In the genomic region with DNA sequence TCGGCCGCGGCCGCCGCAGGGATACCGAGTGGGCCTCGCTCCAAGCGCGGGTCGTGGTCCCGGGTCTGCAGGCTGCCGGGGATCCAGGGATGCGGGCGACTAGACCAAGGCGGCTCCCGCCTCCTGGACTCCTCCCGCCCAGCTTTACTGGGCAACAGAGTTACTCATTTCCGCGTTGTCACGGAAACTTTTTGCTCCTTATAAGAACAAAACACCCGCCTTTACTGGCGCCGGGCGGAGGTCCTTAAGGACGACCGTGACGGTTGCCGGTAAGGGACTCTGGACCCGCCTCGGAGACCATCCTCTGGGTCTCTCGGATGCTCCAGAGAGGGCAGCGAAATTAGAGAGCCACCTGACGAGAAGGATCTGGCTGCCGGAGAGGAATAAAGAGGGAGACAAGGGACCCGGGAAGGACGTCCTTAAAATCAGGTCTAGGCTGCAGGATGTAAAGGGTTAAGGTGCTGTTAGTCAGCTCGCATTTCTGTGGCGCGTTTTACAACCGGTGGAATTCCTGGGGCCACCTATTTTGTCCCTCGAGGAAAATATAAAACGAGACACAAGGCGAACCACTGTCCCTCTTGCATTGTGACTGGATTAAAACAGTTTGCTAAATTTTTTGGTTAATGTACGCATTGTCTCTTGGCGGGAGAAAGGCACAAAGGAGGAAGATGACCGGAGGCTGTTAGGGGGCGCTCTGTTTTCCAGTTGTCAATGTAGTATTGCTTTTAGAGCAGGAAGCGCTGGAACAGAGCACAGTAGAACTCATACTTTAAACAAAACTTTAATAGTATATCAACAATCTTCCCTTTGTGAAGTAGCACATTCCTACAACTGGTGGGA, we compare ENCODE assay signal across 7 mouse cellular contexts. TPM values are rescaled to one million over a fixed set of nuclear protein-coding genes. Genes with fewer than 3 reads are reported as not detected.
A peak's percentile ranks its signal among the peaks of the same experiment; 100 is the strongest.
DNase-seq lines count a peak whose midpoint lies in the region; ATAC-seq and TF ChIP-seq lines count a peak whose summit lies in the region.

A gene (minus strand): TSS at position 162 of the 840 bp plus-strand sequence.
A gene (minus strand): TSS at position 174 of the 840 bp plus-strand sequence.

- peak within 1 kb of the TSS; percentile 97 for H3K27ac ChIP-seq in embryonic facial prominence, embryonic 10.5 days (replicated peaks)
- H3K27ac ChIP-seq in limb, embryonic 10.5 days: peak within 1 kb of the TSS; percentile 98
- peak within 1 kb of the TSS; percentile 87 for H3K27ac ChIP-seq in midbrain, embryonic 12.5 days (replicated peaks)
- peak within 1 kb of the TSS; percentile 68 for H3K27ac ChIP-seq in small intestine, adult 2 months (ENCODE audit: insufficient read depth, low read depth, low read length)

- peak; percentile 84 for DNase-seq in adipocyte (ENCODE audit: low spot score)
- peak; percentile 85 for DNase-seq in embryonic facial prominence, embryonic 10.5 days (ENCODE audit: low spot score)
- DNase-seq in heart, adult 11 months: peak; percentile 99
- peak; percentile 81 for DNase-seq in kidney, adult 11 months
- DNase-seq in limb, embryonic 10.5 days (ENCODE audit: low spot score): peak; percentile 86

- H3K27me3 ChIP-seq in embryonic facial prominence, embryonic 10.5 days (replicated peaks; ENCODE audit: low read depth, poor library complexity, severe bottlenecking): no peaks in the 10 kb centered on the region
- no peaks in the 10 kb centered on the region for H3K27me3 ChIP-seq in limb, embryonic 10.5 days (ENCODE audit: low read depth, poor library complexity, severe bottlenecking)
- no peaks in the 10 kb centered on the region for H3K27me3 ChIP-seq in midbrain, embryonic 12.5 days
- no peaks in the 10 kb centered on the region; the same call in 1 of the 2 replicates for H3K27me3 ChIP-seq in small intestine, adult 2 months (ENCODE audit: control insufficient read depth, insufficient read depth, low read length)

- 0 out of 2 replicates have a peak, but pooled peaks cover under 1% of the 10 kb centered on the region for H3K36me3 ChIP-seq in embryonic facial prominence, embryonic 10.5 days (replicated peaks)
- no peaks in the 10 kb centered on the region for H3K36me3 ChIP-seq in limb, embryonic 10.5 days
- no peaks in the 10 kb centered on the region for H3K36me3 ChIP-seq in midbrain, embryonic 12.5 days
- no peaks in the 10 kb centered on the region for H3K36me3 ChIP-seq in small intestine, adult 2 months (ENCODE audit: control insufficient read depth, insufficient read depth, low read length)

- peak; percentile 71 for ATAC-seq in midbrain, embryonic 12.5 days (ENCODE audit: low FRiP score, low read depth)

- TF ChIP-seq CTCF in small intestine, adult 2 months (IDR thresholded peaks at IDR 0.05; ENCODE audit: extremely low read depth, insufficient read length, insufficient replicate concordance, low read depth, low read length): peak; percentile 19; the same call in 1 of the 2 replicates

- peak within 1 kb of the TSS; percentile 81 for H3K4me2 ChIP-seq in midbrain, embryonic 12.5 days (replicated peaks)

- peak within 1 kb of the TSS; percentile 92 for H3K9ac ChIP-seq in midbrain, embryonic 12.5 days (replicated peaks)

- WGBS in embryonic facial prominence, embryonic 10.5 days: under 1% methylated on average over 48 of the region's 48 CpGs
- under 1% methylated on average over 48 of the region's 48 CpGs for WGBS in limb, embryonic 10.5 days
- WGBS in midbrain, embryonic 12.5 days: under 1% methylated on average over 48 of the region's 48 CpGs
- WGBS in small intestine, adult 2 months: under 1% methylated on average over 48 of the region's 48 CpGs

- peak; percentile 57; the same call in 1 of the 2 replicates for TF ChIP-seq POLR2A in small intestine, adult 2 months (IDR thresholded peaks at IDR 0.05; ENCODE audit: low read depth, low read length)

- H3K9me3 ChIP-seq in embryonic facial prominence, embryonic 10.5 days: no peaks in the 10 kb centered on the region
- H3K9me3 ChIP-seq in limb, embryonic 10.5 days (replicated peaks): no peaks in the 10 kb centered on the region
- H3K9me3 ChIP-seq in midbrain, embryonic 12.5 days: no peaks in the 10 kb centered on the region

- peak within 1 kb of the TSS; percentile 85 for H3K4me3 ChIP-seq in embryonic facial prominence, embryonic 10.5 days
- peak within 1 kb of the TSS; percentile 94 for H3K4me3 ChIP-seq in limb, embryonic 10.5 days
- peak within 1 kb of the TSS; percentile 78 for H3K4me3 ChIP-seq in midbrain, embryonic 12.5 days
- peak within 1 kb of the TSS; percentile 78 for H3K4me3 ChIP-seq in small intestine, adult 2 months (ENCODE audit: low read depth, low read length)

- H3K4me1 ChIP-seq in embryonic facial prominence, embryonic 10.5 days: peaks cover 29% of the 10 kb centered on the region
- peaks cover 32% of the 10 kb centered on the region for H3K4me1 ChIP-seq in limb, embryonic 10.5 days
- peaks cover 29% of the 10 kb centered on the region for H3K4me1 ChIP-seq in midbrain, embryonic 12.5 days
- peaks cover 8% of the 10 kb centered on the region; the same call in 1 of the 2 replicates for H3K4me1 ChIP-seq in small intestine, adult 2 months (ENCODE audit: control insufficient read depth, insufficient read depth, insufficient read length, low read length)

RNA-seq across cellular contexts. Expression of the first gene that starts in this region (rescaled TPM):
- polyA plus RNA-seq in embryonic facial prominence, embryonic 10.5 days (2016; fragmentation: Nextera tagmentation; extraction: Ambion mirVana): 0.02 and 0.08 TPM in 2 replicates
- 0.05 and 0.09 TPM in 2 replicates for polyA plus RNA-seq in limb, embryonic 10.5 days (2016; fragmentation: Nextera tagmentation; extraction: Ambion mirVana)
- polyA plus RNA-seq in midbrain, embryonic 12.5 days (2016; fragmentation: Nextera tagmentation; extraction: Ambion mirVana): 0.13 and 0.14 TPM in 2 replicates
- polyA plus RNA-seq in small intestine, adult 2 months (2012; rRNA removed): not detected in 2 replicates

RNA-seq across cellular contexts. Expression of the second gene that starts in this region (rescaled TPM):
- polyA plus RNA-seq in embryonic facial prominence, embryonic 10.5 days (2016; fragmentation: Nextera tagmentation; extraction: Ambion mirVana): 19.9 and 21.4 TPM in 2 replicates
- polyA plus RNA-seq in limb, embryonic 10.5 days (2016; fragmentation: Nextera tagmentation; extraction: Ambion mirVana): 19.0 and 27.5 TPM in 2 replicates
- polyA plus RNA-seq in midbrain, embryonic 12.5 days (2016; fragmentation: Nextera tagmentation; extraction: Ambion mirVana): 16.3 and 18.9 TPM in 2 replicates
- 2.4 and 3.2 TPM in 2 replicates for polyA plus RNA-seq in small intestine, adult 2 months (2012; rRNA removed)

Comparison
In these comparisons a context has a peak if more than half of its experiments do, and no peak if none do; other contexts are left out.
1. Peak in every context shown above with its lines: DNase-seq, ATAC-seq, H3K4me3 ChIP-seq and H3K27ac ChIP-seq.